Mouse (Mus musculus) neural tube, embryonic 14.5 days (tissue): ENCODE measurements around the gene Icmt. TPM values are rescaled to one million over a fixed set of nuclear protein-coding genes. Genes with fewer than 3 reads are reported as not detected.

Source experiments
- ATAC-seq: fragments of 200-750 bp; cut with Nextera tagmentation; 2 replicates; pipeline ENCODE4 v1.8.0; 2017; ENCODE audit warnings: low read depth, mild to moderate bottlenecking, moderate TSS enrichment, moderate library complexity
- H3K27ac ChIP-seq: fragments of 300-500 bp; sonication (generic); 2 replicates; pipeline ENCODE4 v1.5.1; 2014; ENCODE audit warnings: low read depth, mild to moderate bottlenecking, control low read depth, low read length, moderate library complexity, mixed read lengths
- H3K27me3 ChIP-seq: fragments of 300-500 bp; sonication (generic); 2 replicates; pipeline ENCODE4 v1.6.1; 2014; ENCODE audit warnings: low read length; ENCODE audit not compliant: control insufficient read depth, insufficient read depth
- H3K36me3 ChIP-seq: fragments of 300-500 bp; sonication (generic); 2 replicates; pipeline ENCODE4 v1.6.1; 2014; ENCODE audit warnings: low read length, mixed read lengths; ENCODE audit not compliant: control insufficient read depth, insufficient read depth
- H3K4me1 ChIP-seq: fragments of 300-500 bp; sonication (generic); 2 replicates; pipeline ENCODE4 v1.6.1; 2014; ENCODE audit warnings: low read length; ENCODE audit not compliant: control insufficient read depth, insufficient read depth
- H3K4me2 ChIP-seq: fragments of 300-500 bp; sonication (generic); 2 replicates; pipeline ENCODE4 v1.6.1; 2014; ENCODE audit warnings: mild to moderate bottlenecking, low read depth, low read length, control low read depth
- H3K4me3 ChIP-seq: fragments of 300-500 bp; sonication (generic); 2 replicates; pipeline ENCODE4 v1.5.1; 2014; ENCODE audit warnings: low read depth, low read length, control low read depth, mixed read lengths
- H3K9ac ChIP-seq: fragments of 300-500 bp; sonication (generic); replicated peaks from 2 replicates; pipeline ENCODE4 v1.6.1; 2014; ENCODE audit warnings: low read depth, mild to moderate bottlenecking, control low read depth, low read length, mixed read lengths
- H3K9me3 ChIP-seq: fragments of 300-500 bp; sonication (generic); 2 replicates; pipeline ENCODE4 v1.6.1; 2016; ENCODE audit warnings: low read length; ENCODE audit not compliant: control insufficient read depth
- WGBS: fragments of 180-500 bp; shearing (Covaris S2); extraction: QIAGEN DNeasy Blood & Tissue Kit; methylation state at CpG from one replicate; pipeline ENCODE4 v1.1.7; 2014; 5-methylcytosine and 5-hydroxymethylcytosine counted together
- polyA plus RNA-seq: library from polyadenylated mRNA; unstranded; fragments of >200 nt; fragmentation: Nextera tagmentation; extraction: Ambion mirVana; gene quantifications from 2 replicates; pipeline ENCODE4 v1.2.1, GENCODE M21; 2014

Gene Icmt
- polyA plus RNA-seq, 1 experiment from 2014 or later, result 16.6 TPM

GRCm38 (mm10) chr4:152272449-152273049 is 24.5 kb upstream of the Icmt start:
- ATAC-seq, result no peak
- Histone ChIP-seq H3K27me3 (peaks cover 12% of the 10 kb centered on the region), H3K36me3 (no peaks in the 10 kb centered on the region), H3K4me1 (peaks cover 15% of the 10 kb centered on the region; the same call in 1 of the 2 replicates), H3K27ac (0 out of 2 replicates have a peak overlapping the region, but pooled peaks have one; percentile 49), H3K4me3 (no peak overlapping the region), H3K9me3 (no peaks in the 10 kb centered on the region), H3K9ac (no peak overlapping the region), H3K4me2 (no peak overlapping the region)
- WGBS, result 31% methylated on average over 9 of the region's 9 CpGs

DNA sequence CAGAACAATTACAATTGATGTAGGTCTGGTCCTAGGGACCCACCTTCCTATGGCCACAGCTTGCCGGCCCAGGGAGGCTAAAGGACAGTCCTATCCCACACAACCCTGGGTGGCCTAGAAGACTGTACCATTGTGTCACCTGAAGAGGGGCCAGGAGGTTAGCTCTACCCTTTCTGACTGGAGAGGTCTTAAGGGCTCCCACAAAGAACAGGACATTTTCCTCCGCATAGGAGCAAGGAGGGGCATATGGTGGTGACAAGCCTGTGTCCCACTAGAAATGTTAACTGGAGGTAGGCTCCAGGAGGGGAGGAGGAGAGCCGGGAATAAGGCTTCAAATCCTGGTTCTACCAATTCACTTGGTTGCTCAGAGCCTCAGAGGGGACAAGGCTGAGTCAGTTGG is 23.8 kb upstream of the Icmt start:
- H3K4me3 ChIP-seq, result no peak overlapping the region
- H3K4me1 ChIP-seq, result peaks cover 15% of the 10 kb centered on the region; the same call in 1 of the 2 replicates
- 24% methylated on average over 3 of the region's 3 CpGs for WGBS
- no peaks in the 10 kb centered on the region for H3K36me3 ChIP-seq
- H3K4me2 ChIP-seq, result peak overlapping the region; percentile 82; the same call in 1 of the 2 replicates
- H3K27ac ChIP-seq, result peak overlapping the region; percentile 49; the same call in 1 of the 2 replicates
- no peak overlapping the region for H3K9ac ChIP-seq
- no peak for ATAC-seq
- no peaks in the 10 kb centered on the region for H3K9me3 ChIP-seq
- H3K27me3 ChIP-seq, result peaks cover 12% of the 10 kb centered on the region

GRCm38 (mm10) chr4:152273621-152274236 is 23.3 kb upstream of the Icmt start, which contains the start of gene Gpr153:
Gpr153 (plus strand) TSS chr4:152274232.
- no peaks in the 10 kb centered on the region for H3K36me3 ChIP-seq
- H3K4me3 ChIP-seq, result peak within 1 kb of the TSS; percentile 58
- H3K27ac ChIP-seq, result peak within 1 kb of the TSS; percentile 49
- H3K9ac ChIP-seq, result peak within 1 kb of the TSS; percentile 82
- peak; percentile 67 for ATAC-seq
- H3K4me2 ChIP-seq, result peak within 1 kb of the TSS; percentile 82
- H3K27me3 ChIP-seq, result peaks cover 12% of the 10 kb centered on the region
- WGBS, result under 1% methylated on average over 32 of the region's 48 CpGs
- no peaks in the 10 kb centered on the region for H3K9me3 ChIP-seq
- peaks cover 15% of the 10 kb centered on the region; the same call in 1 of the 2 replicates for H3K4me1 ChIP-seq

- WGBS, result under 1% methylated on average over 20 of the region's 20 CpGs
- ATAC-seq, result peak; percentile 38; the same call in 1 of the 2 replicates
- H3K27ac ChIP-seq, result no peak overlapping the region
Measured at GRCm38 (mm10) chr4:152274681-152275131, 22.3 kb upstream of the Icmt start.

GRCm38 (mm10) chr4:152276389-152277347 is 20.4 kb upstream of the Icmt start:
- Histone ChIP-seq H3K36me3 (no peaks in the 10 kb centered on the region), H3K4me1 (peaks cover 15% of the 10 kb centered on the region; the same call in 1 of the 2 replicates), H3K27me3 (peaks cover 30% of the 10 kb centered on the region), H3K4me2 (no peak overlapping the region), H3K4me3 (no peak overlapping the region), H3K9me3 (no peaks in the 10 kb centered on the region), H3K9ac (no peak overlapping the region), H3K27ac (no peak overlapping the region)
- no peak for ATAC-seq
- 57% methylated on average over 10 of the region's 10 CpGs for WGBS

More at GRCm38 (mm10) chr4:152274681-152275131, 22.3 kb upstream of the Icmt start:
- Histone ChIP-seq H3K27me3 (peaks cover 13% of the 10 kb centered on the region), H3K9ac (peak overlapping the region; percentile 82), H3K36me3 (no peaks in the 10 kb centered on the region), H3K4me1 (peaks cover 15% of the 10 kb centered on the region; the same call in 1 of the 2 replicates), H3K4me3 (peak overlapping the region; percentile 58), H3K9me3 (no peaks in the 10 kb centered on the region), H3K4me2 (peak overlapping the region; percentile 82)

- no peak for ATAC-seq
- peaks cover 42% of the 10 kb centered on the region for H3K27me3 ChIP-seq
- WGBS, result 65% methylated on average over 2 of the region's 2 CpGs
Measured at GRCm38 (mm10) chr4:152277916-152278315, 19.1 kb upstream of the Icmt start.

DNA sequence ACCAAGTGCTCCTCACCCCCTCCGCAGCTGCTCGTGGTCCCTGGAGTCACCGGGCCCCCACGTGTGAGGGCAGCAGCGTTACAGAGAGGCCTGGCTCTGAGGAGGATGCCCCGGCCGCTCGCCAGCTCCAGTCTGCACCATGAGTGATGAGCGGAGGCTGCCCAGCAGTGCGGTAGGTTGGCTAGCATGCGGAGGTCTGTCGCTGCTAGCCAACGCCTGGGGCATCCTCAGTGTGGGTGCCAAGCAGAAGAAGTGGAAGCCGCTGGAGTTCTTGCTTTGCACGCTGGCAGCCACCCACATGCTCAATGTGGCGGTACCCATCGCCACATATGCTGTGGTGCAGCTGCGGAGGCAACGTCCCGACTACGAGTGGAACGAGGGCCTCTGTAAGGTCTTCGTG is 18.0 kb upstream of the Icmt start:
- Histone ChIP-seq H3K4me2 (no peak overlapping the region), H3K9ac (no peak overlapping the region), H3K27ac (no peak overlapping the region), H3K4me1 (peaks cover 15% of the 10 kb centered on the region), H3K9me3 (no peaks in the 10 kb centered on the region), H3K4me3 (no peak overlapping the region), H3K36me3 (no peaks in the 10 kb centered on the region), H3K27me3 (peaks cover 52% of the 10 kb centered on the region)
- WGBS, result 69% methylated on average over 23 of the region's 23 CpGs
- ATAC-seq, result no peak

More at GRCm38 (mm10) chr4:152277916-152278315, 19.1 kb upstream of the Icmt start:
- H3K4me2 ChIP-seq, result no peak overlapping the region
- peaks cover 17% of the 10 kb centered on the region for H3K4me1 ChIP-seq
- no peaks in the 10 kb centered on the region for H3K9me3 ChIP-seq
- no peak overlapping the region for H3K27ac ChIP-seq
- no peak overlapping the region for H3K4me3 ChIP-seq
- no peaks in the 10 kb centered on the region for H3K36me3 ChIP-seq
- no peak overlapping the region for H3K9ac ChIP-seq

- no peak overlapping the region for H3K4me2 ChIP-seq
- H3K9me3 ChIP-seq, result no peaks in the 10 kb centered on the region
- 69% methylated on average over 15 of the region's 15 CpGs for WGBS
- no peaks in the 10 kb centered on the region for H3K36me3 ChIP-seq
- H3K27me3 ChIP-seq, result peaks cover 61% of the 10 kb centered on the region
- peaks cover 14% of the 10 kb centered on the region for H3K4me1 ChIP-seq
- H3K4me3 ChIP-seq, result no peak overlapping the region
- no peak overlapping the region for H3K27ac ChIP-seq
- H3K9ac ChIP-seq, result no peak overlapping the region
- ATAC-seq, result no peak
Measured at GRCm38 (mm10) chr4:152281601-152282000, 15.4 kb upstream of the Icmt start.
